Mouse (Mus musculus) CD4-positive naive resting alpha-beta T cell, adult 76 days (primary cell): ENCODE data around the gene Syne4. TPM values are rescaled to one million over a fixed set of nuclear protein-coding genes. Genes with fewer than 3 reads are reported as not detected.

Source experiments
- total RNA-seq: library from RNA; stranded (reverse); gene quantifications from one replicate; pipeline ENCODE4 v1.2.4, GENCODE M21; 2023

Gene Syne4
- 6.4 TPM for total RNA-seq

DNA sequence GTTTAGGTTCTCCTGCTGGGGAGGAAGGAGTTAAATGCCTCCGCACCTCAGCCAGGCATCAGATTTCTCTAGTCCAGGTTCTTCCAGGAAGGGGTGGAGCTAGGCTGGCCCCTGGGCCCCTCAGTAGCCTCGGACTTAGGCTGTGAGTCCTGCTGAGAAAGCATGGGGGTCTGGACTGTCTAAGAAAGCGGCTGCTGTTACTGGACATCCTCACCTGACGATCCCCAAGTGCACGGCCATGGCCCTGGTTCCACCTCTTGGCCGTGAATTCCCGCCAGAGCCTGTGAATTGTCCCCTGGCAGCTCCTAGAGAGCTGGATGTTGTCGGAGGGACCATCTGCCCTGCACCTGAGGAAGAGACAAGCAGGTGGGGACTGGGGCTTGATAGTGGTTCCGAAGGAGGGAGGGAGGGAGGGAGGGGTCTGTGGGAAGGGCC, at the start of gene Syne4:
Gene Syne4, plus strand, starts transcription at position 87 of the 435 bp plus-strand sequence.

DNA sequence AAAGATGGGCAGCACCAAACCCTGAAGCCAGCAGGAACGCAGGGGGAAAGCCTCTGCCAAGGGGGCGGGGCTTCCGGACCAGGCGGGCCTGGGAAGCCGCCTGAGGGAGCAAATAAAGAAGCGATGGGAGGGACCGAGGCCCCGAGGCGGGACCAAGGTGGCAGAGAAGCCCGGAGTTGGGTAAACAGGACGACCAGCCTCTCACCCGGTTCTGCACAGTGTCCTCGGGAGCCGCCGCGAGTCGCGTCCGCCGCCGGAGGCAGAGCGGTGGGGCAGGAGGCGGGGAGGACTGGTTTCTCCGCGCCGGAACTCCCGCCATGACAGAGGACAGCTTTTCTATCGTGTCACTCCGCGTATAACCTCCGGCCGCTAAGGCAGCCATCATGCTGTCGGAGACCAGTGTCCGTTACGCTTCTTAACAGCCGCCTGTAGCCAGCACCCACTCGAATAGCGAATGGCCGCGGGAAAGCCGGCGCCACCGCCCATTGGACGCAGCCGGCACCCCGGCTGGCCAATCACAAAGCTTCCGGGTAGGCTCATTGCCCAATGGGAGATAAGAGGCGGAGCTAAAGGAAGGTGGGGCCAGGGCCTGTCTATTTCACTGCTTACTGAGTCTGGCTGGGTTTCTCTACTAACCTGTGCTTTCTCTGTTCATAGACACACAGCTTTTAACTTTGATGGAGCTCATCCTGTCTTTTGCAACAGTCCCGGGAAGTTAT, 34.5 kb upstream of the Syne4 start, which contains the start of the genes Thap8 and Wdr62:
Gene Thap8, plus strand, starts transcription at position 144 of the 719 bp plus-strand sequence.
Gene Wdr62, minus strand, starts transcription at position 469 of the 719 bp plus-strand sequence.

DNA sequence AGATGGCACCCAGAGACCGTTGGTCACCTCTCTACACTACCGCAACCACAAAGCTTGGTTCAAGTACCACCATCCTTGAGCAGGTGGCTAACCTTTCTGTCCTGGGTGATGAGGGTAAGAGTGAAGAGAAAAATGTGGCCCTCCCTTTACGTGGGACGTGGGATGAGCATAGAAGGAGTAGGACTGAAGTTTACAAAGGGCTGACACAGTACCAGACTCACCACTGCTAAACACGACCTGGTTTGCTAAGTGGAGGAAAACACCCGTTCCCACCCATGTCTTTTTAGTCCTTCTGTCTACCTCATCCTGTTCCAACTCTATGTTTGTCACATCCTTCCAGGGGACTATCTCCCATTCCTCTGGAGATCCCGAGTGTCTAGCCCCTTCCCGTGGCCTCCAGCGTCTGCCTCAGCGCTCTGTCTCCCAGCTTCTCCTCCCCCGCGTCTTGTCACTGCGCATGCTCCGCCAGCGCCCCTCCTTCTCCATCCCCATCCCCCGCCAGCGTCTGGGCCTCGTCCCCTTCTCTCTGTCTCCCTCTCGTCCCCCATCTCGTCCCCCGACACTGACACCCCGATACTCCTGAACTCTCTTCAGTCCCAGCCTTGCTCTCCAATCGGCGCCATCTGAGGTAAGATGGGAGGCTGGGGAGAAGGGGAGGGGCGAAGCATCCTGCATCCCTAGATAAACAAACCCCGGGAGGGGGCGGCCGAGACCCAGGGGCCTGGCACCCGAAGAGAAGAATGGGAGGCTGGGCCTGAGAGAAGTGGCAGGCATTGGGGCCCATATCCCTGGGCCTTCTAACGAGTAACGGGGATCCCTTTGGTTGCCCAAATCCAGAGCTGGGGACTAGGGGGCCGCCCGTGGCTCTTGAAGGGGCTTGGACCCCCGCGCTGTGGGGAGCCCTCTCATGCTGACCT, 23.1 kb upstream of the Syne4 start, which contains the start of gene Clip3:
Gene Clip3, plus strand, starts transcription at position 514 of the 917 bp plus-strand sequence.

DNA sequence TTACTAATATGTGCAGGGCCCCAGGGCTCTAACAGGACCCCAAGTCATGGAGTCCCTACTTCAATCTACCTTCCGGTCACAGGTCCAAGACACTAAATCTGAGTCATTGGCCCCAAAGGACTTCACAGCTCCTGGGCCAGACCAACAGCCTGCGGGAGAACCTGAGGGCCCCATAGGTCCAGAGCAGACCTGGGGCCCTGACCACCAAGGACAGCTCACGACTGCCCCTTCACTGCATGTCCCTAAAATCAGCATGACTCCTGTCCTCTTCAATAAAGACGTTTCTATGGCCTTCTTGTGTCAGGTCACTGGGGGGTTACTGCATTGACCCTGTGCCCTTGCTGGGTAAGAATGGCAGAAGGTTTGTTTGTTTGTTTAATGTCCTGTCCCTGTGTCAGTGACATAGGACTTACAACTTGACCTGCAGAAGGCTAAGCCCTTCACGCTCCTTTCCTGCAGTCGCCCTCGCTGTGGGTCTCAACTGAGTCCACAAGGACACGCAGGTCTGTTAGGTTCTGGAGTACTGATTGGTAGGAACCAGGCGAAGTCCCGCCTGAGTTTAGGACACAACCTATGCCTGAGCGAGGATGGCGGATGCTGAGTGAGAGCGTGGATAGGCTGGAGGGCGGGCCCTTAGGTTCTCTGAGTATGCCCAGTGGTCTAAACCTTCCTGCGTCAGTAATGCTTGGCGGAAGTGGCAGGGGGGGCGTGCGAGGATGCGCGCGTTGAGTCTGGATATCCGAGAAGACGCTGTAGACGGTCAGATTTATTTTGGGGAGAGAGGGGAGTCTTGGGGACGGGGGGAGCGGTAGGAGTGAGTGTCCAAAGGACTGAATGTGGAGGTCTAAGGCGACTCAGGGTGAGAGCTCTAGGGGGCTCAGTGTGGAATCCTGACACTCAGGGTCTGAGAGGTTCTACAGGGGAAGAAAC, 6.3 kb upstream of the Syne4 start, which contains the start of gene Alkbh6:
Gene Alkbh6, plus strand, starts transcription at position 642 of the 930 bp plus-strand sequence.

DNA sequence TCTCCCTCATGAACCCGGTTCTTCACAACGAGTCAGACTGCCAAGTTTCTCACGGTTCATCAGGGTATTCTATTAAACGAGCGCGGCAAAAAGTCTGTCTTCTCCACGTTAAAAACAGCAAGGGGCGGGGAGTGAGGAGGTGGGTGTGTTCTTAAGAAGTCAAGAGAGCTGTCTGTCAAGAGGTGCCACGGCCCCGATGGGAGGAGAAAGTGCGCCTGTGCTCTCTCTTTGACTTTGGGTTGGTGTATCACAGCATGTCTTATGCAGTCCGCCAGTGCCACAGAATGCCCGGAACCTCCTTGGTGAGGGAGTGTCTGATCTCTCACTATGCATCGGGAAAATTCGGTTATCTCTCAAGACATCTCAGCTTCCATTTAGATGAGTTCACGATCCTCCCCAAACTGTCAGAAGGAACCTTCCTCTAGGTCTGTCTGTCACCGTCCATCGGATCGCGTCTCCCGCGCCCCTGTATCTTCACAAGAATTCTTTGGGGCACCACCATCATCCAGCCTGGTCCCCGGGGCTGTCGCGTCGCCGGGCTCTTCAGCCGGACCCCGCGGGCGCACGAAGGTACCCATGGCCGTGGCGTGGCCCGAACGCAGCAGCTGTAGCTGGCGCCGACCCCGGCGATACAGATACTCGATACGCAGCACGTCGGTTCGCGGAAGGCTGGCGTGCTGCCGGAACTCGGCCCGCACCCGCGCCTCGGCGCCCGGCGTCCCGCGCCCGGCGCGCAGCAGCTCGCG, 7.1 kb downstream of the Syne4 start, which contains the start of gene E130208F15Rik:
Gene E130208F15Rik, plus strand, starts transcription at position 202 of the 746 bp plus-strand sequence.

DNA sequence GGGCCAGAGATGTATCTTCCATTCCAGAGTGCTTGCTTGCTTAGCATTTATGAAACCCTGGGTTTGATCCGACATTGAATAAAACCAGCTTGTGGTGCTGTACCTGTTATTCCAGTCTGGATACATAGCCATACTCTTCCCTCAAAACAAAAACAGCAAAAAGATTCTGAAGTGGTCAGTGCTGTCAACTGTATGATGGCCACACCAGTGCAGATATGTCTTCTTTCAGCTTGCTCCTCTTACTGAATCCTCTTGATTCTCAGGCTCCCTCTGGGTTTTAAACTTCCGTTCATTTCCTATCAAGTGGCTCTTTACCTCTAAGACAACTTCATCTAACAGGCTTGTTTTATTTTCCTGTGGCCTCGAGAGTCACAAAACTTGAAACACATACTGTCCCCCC, 9.2 kb downstream of the Syne4 start, which contains the start of gene Sdhaf1:
Gene Sdhaf1, minus strand, starts transcription at position 101 of the 400 bp plus-strand sequence.

DNA sequence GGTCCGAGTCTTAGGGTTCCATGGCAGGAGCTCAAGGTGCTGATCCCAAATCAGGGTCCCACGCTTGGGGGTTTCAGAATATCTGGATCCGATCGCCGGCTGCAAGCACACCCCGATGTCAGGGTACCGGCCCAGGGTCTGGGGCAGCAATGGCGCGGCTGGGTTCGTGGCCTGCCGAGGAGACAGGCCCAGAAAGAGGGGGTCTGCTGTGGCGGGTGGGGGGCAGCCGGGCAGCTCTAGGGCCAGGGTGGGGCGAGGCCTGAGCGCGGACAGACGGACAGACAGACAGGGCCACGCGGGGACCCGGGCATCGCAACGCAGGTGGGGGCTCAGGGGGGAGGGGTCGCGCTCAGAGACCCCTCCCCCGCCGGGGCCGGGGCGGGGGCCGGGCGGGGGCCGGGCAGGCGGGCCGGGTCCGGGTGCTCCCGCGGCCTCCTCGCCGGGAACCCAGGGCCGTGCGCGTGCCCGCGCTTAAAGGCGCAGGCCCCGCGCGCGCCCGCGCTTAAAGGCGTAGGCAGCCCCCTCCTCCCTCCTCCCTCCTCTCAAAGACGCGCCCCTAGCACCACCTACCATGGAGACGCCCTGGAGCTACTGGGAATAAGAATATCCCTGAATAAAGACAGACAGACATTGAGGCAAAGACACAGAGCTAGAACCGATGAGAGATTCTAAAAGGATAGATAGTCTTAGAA, 48.2 kb downstream of the Syne4 start, which contains the start of gene Lrfn3:
Gene Lrfn3, minus strand, starts transcription at position 121 of the 692 bp plus-strand sequence.

Other genes starting within 250 kb of the Syne4 start
- gene Zfp82, start 241.9 kb upstream of the Syne4 start, total RNA-seq: 4.0 TPM
- gene Gm26920, start 224.4 kb upstream of the Syne4 start, total RNA-seq: not detected
- 9.0 TPM for gene Zfp566, start 224.3 kb upstream of the Syne4 start, total RNA-seq
- gene Zfp260, start 220.0 kb upstream of the Syne4 start, total RNA-seq: 55.2 TPM
- 5.2 TPM for gene Zfp382, start 192.9 kb upstream of the Syne4 start, total RNA-seq
- gene Zfp146, start 145.1 kb upstream of the Syne4 start, total RNA-seq: 41.9 TPM
- gene Cox7a1, start 130.7 kb upstream of the Syne4 start, total RNA-seq: not detected
- gene Capns1, start 116.0 kb upstream of the Syne4 start, total RNA-seq: 123 TPM
- 23.6 TPM for gene Polr2i, start 82.9 kb upstream of the Syne4 start, total RNA-seq
- gene Tbcb, start 82.5 kb upstream of the Syne4 start, total RNA-seq: 25.8 TPM
- not detected for gene Ovol3, start 79.1 kb upstream of the Syne4 start, total RNA-seq
- 0.64 TPM for gene Thap8, start 34.7 kb upstream of the Syne4 start, total RNA-seq
- gene Wdr62, start 34.4 kb upstream of the Syne4 start, total RNA-seq: 5.8 TPM
- 0.53 TPM for gene Clip3, start 23.1 kb upstream of the Syne4 start, total RNA-seq
- 64.0 TPM for gene Alkbh6, start 6.1 kb upstream of the Syne4 start, total RNA-seq
- 5.8 TPM for gene E130208F15Rik, start 6.9 kb downstream of the Syne4 start, total RNA-seq
- gene Sdhaf1, start 9.1 kb downstream of the Syne4 start, total RNA-seq: 14.3 TPM
- gene Lrfn3, start 48.0 kb downstream of the Syne4 start, total RNA-seq: not detected
- gene Tyrobp, start 99.0 kb downstream of the Syne4 start, total RNA-seq: 30.8 TPM
- 153 TPM for gene Hcst, start 105.0 kb downstream of the Syne4 start, total RNA-seq
- 83.8 TPM for gene Nfkbid, start 106.9 kb downstream of the Syne4 start, total RNA-seq
- gene Aplp1, start 130.7 kb downstream of the Syne4 start, total RNA-seq: 1.3 TPM
- not detected for gene Kirrel2, start 142.9 kb downstream of the Syne4 start, total RNA-seq
- gene Nphs1, start 143.5 kb downstream of the Syne4 start, total RNA-seq: 0.29 TPM
- not detected for gene Prodh2, start 178.8 kb downstream of the Syne4 start, total RNA-seq
- gene Arhgap33, start 220.3 kb downstream of the Syne4 start, total RNA-seq: 5.4 TPM
- gene Hspb6, start 237.4 kb downstream of the Syne4 start, total RNA-seq: 1.5 TPM
- 8.9 TPM for gene Proser3, start 237.5 kb downstream of the Syne4 start, total RNA-seq
- 34.1 TPM for gene Lin37, start 245.0 kb downstream of the Syne4 start, total RNA-seq
- gene U2af1l4, start 248.5 kb downstream of the Syne4 start, total RNA-seq: 62.4 TPM
- 24.2 TPM for gene Gm49396, start 248.5 kb downstream of the Syne4 start, total RNA-seq
- gene Psenen, start 248.8 kb downstream of the Syne4 start, total RNA-seq: 122 TPM